Mouse (Mus musculus): ENCODE data around the gene Mturn. TPM values are rescaled to one million over a fixed set of nuclear protein-coding genes. Genes with fewer than 3 reads are reported as not detected.

Mturn gene
- polyA plus RNA-seq, 1 experiment from 2014 or later: 114 TPM

DNA sequence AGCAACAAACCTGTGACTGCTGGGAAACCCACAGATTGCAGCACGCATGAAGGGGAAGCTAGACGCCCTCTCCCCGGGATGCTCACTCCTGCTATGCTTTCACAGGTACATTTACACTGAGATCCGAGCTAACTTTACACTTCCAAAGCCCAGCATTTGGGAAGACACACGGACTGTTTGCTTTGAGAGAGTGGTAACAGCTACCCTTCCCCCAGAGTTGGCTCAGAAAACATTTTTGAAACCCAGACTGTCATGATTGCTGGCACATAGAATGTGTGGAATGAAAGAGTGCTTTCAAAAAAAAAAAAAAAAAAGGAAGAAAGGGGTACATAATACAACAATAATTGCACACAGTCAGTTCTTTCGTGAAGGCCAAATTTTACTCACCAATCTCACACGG is 51.3 kb downstream of the Mturn start:
- H3K36me3 ChIP-seq (ENCODE audit: control insufficient read depth, insufficient read depth, low read length): no peaks in the 10 kb centered on the region
- H3K4me3 ChIP-seq (replicated peaks; ENCODE audit: low read depth, low read length): no peak overlapping the region
- H3K27ac ChIP-seq (replicated peaks; ENCODE audit: low read depth, low read length): no peak overlapping the region
- no peak overlapping the region for H3K4me2 ChIP-seq (ENCODE audit: low read length)
- no peaks in the 10 kb centered on the region for H3K27me3 ChIP-seq (ENCODE audit: control insufficient read depth, insufficient read depth, low read length)
- DNase-seq: no peak
- no peak overlapping the region for H3K9ac ChIP-seq (replicated peaks; ENCODE audit: low read length)
- ATAC-seq (ENCODE audit: low FRiP score, low TSS enrichment): no peak
- no peaks in the 10 kb centered on the region for H3K4me1 ChIP-seq (ENCODE audit: control insufficient read depth, insufficient read depth, low read length)
- WGBS: 78% methylated on average over 7 of the region's 7 CpGs
- no peaks in the 10 kb centered on the region for H3K9me3 ChIP-seq (ENCODE audit: control insufficient read depth, low read length)

DNA sequence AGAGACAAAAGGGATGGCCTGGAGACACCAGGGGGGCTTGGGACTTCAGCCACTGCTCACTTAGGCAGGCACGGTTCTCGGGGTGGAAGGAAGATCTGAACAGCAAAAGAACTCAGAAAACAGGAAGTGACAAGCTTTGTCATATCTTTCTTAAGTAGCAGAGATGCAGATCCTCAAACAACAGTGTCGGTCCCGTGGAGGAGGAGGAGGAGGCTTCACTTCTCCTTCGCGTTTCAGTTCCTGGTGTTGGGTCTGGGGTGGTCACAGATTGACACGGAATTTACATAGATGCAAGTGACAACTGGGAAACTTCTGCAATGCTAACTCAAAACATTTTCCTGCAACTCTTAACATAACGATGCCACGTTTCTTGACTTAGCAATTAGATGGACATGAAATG is 54.7 kb downstream of the Mturn start:
- DNase-seq (no peak), ATAC-seq (ENCODE audit: low FRiP score, low TSS enrichment) (no peak)
- Histone ChIP-seq H3K4me2 (ENCODE audit: low read length) (no peak overlapping the region), H3K4me1 (ENCODE audit: control insufficient read depth, insufficient read depth, low read length) (no peaks in the 10 kb centered on the region), H3K9ac (replicated peaks; ENCODE audit: low read length) (no peak overlapping the region), H3K36me3 (ENCODE audit: control insufficient read depth, insufficient read depth, low read length) (no peaks in the 10 kb centered on the region), H3K27ac (replicated peaks; ENCODE audit: low read depth, low read length) (no peak overlapping the region), H3K27me3 (ENCODE audit: control insufficient read depth, insufficient read depth, low read length) (no peaks in the 10 kb centered on the region), H3K4me3 (replicated peaks; ENCODE audit: low read depth, low read length) (no peak overlapping the region), H3K9me3 (ENCODE audit: control insufficient read depth, low read length) (no peaks in the 10 kb centered on the region)
- WGBS: 72% methylated on average over 9 of the region's 9 CpGs

DNA sequence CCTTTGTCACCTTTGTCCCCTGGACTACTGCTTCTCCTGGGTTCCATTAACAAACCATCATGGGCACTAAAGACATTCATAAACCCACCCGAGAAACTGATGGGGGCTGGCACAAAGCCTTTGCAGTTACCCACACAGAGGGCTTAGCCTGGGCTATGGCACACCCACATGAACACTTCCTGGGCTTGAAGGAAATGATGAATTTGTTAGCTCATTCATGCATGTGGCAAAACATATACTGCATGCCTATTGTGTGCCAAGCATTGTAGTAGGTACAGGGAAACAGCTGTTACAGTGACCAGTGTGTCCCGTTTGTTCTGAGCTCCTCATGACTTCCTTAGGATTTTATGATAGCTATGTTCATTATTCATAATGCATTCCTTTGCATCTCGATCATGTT is 55.8 kb downstream of the Mturn start:
- Histone ChIP-seq H3K36me3 (ENCODE audit: control insufficient read depth, insufficient read depth, low read length) (no peaks in the 10 kb centered on the region), H3K27ac (replicated peaks; ENCODE audit: low read depth, low read length) (no peak overlapping the region), H3K9ac (replicated peaks; ENCODE audit: low read length) (no peak overlapping the region), H3K27me3 (ENCODE audit: control insufficient read depth, insufficient read depth, low read length) (no peaks in the 10 kb centered on the region), H3K4me1 (ENCODE audit: control insufficient read depth, insufficient read depth, low read length) (no peaks in the 10 kb centered on the region), H3K4me2 (ENCODE audit: low read length) (no peak overlapping the region), H3K4me3 (replicated peaks; ENCODE audit: low read depth, low read length) (no peak overlapping the region), H3K9me3 (ENCODE audit: control insufficient read depth, low read length) (no peaks in the 10 kb centered on the region)
- no peak for DNase-seq
- ATAC-seq (ENCODE audit: low FRiP score, low TSS enrichment): no peak
- 88% methylated on average over 3 of the region's 3 CpGs for WGBS

DNA sequence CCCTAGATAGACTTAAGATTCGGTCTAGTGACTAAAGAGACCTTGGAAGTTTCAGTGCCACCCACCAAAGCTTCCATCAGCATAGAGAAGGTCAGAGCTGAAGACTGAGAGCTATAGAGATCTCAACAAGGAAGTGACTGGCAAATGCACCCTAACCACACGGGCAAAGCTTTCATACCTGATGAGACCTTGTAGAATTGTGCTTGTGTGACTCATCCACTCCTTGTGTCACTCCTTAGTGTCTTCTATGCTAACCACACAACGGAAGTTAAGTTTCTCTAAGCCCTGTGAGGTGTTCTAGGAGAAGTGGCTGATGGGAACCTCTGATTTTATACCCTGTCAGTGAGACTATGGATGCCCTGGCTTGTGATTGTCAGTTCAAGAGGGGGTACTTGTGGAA is 56.3 kb downstream of the Mturn start:
- 93% methylated on average over 3 of the region's 3 CpGs for WGBS
- no peak overlapping the region for H3K9ac ChIP-seq (replicated peaks; ENCODE audit: low read length)
- DNase-seq (no peak), ATAC-seq (ENCODE audit: low FRiP score, low TSS enrichment) (no peak)
- no peaks in the 10 kb centered on the region for H3K36me3 ChIP-seq (ENCODE audit: control insufficient read depth, insufficient read depth, low read length)
- no peak overlapping the region for H3K4me2 ChIP-seq (ENCODE audit: low read length)
- H3K4me1 ChIP-seq (ENCODE audit: control insufficient read depth, insufficient read depth, low read length): no peaks in the 10 kb centered on the region
- H3K27ac ChIP-seq (replicated peaks; ENCODE audit: low read depth, low read length): no peak overlapping the region
- H3K9me3 ChIP-seq (ENCODE audit: control insufficient read depth, low read length): no peaks in the 10 kb centered on the region
- no peaks in the 10 kb centered on the region for H3K27me3 ChIP-seq (ENCODE audit: control insufficient read depth, insufficient read depth, low read length)
- no peak overlapping the region for H3K4me3 ChIP-seq (replicated peaks; ENCODE audit: low read depth, low read length)

DNA sequence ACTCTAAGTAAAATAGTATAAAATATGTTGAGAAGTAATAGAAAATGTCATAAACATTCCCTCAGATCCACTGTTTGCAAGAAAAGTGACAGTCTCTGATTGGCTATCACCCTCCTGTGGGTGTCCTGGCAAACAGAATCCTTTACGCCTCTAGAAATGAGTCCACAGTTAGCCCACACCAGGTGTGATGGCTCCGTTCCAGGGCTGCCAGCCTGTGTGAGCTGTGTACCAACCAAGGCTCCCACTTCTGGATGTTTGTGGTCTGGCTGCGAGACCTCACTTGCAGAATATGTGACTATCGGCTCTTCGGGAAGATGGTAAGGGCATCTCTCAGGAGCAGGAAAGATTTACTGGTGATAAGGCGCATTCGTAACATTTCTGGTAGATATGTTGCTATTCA is 67.6 kb downstream of the Mturn start:
- Histone ChIP-seq H3K36me3 (ENCODE audit: control insufficient read depth, insufficient read depth, low read length) (no peaks in the 10 kb centered on the region), H3K9me3 (ENCODE audit: control insufficient read depth, low read length) (no peaks in the 10 kb centered on the region), H3K4me2 (ENCODE audit: low read length) (no peak overlapping the region), H3K27me3 (ENCODE audit: control insufficient read depth, insufficient read depth, low read length) (no peaks in the 10 kb centered on the region), H3K27ac (replicated peaks; ENCODE audit: low read depth, low read length) (no peak overlapping the region), H3K4me3 (replicated peaks; ENCODE audit: low read depth, low read length) (no peak overlapping the region), H3K9ac (replicated peaks; ENCODE audit: low read length) (no peak overlapping the region), H3K4me1 (ENCODE audit: control insufficient read depth, insufficient read depth, low read length) (no peaks in the 10 kb centered on the region)
- WGBS: 97% methylated on average over 7 of the region's 7 CpGs
- ATAC-seq (ENCODE audit: low FRiP score, low TSS enrichment): no peak
- DNase-seq: no peak

DNA sequence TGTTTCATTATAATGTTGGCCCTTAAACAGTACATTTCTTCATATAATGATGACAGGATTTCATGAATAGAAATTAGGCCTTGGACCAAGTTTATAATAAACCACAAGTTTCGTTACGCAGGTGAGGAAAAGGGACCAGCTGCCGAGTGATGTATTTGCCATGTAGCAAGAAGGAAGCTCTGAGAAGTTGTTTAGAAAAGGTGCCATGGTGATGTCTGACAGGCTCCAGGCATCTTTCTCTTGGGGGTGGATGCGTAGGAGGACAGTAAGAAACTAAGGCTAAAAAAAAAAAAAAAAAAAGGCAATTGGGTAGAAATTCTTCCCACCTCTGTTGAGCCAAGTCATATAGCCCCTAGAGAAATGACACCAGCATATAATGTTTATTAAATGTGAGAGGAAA is 70.2 kb downstream of the Mturn start:
- H3K36me3 ChIP-seq (ENCODE audit: control insufficient read depth, insufficient read depth, low read length): no peaks in the 10 kb centered on the region
- 89% methylated on average over 4 of the region's 4 CpGs for WGBS
- no peaks in the 10 kb centered on the region for H3K27me3 ChIP-seq (ENCODE audit: control insufficient read depth, insufficient read depth, low read length)
- no peak overlapping the region for H3K9ac ChIP-seq (replicated peaks; ENCODE audit: low read length)
- H3K9me3 ChIP-seq (ENCODE audit: control insufficient read depth, low read length): no peaks in the 10 kb centered on the region
- H3K27ac ChIP-seq (replicated peaks; ENCODE audit: low read depth, low read length): no peak overlapping the region
- DNase-seq (no peak), ATAC-seq (ENCODE audit: low FRiP score, low TSS enrichment) (no peak)
- no peak overlapping the region for H3K4me2 ChIP-seq (ENCODE audit: low read length)
- H3K4me1 ChIP-seq (ENCODE audit: control insufficient read depth, insufficient read depth, low read length): no peaks in the 10 kb centered on the region
- H3K4me3 ChIP-seq (replicated peaks; ENCODE audit: low read depth, low read length): no peak overlapping the region

DNA sequence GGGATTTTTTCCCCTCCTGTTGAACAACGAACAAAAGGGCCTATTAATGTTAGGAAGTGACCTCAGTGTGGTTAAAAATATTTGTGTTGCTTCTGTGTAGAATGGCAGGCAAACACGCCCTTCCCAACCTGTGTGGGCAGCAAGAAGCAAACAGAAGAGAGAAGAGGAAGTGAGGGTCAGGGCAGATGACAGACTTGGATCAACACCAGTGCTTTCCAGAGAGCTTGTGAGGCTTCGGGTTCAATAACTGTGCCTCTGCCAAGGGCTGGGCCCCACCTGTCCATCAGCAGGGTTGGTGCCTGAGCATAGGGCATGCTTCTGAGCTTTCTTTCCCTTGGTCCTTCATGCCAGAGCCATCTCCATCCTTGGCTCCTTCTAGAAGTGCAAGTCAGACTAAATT is 70.7 kb downstream of the Mturn start:
- ATAC-seq (ENCODE audit: low FRiP score, low TSS enrichment) (no peak), DNase-seq (no peak)
- Histone ChIP-seq H3K27me3 (ENCODE audit: control insufficient read depth, insufficient read depth, low read length) (no peaks in the 10 kb centered on the region), H3K36me3 (ENCODE audit: control insufficient read depth, insufficient read depth, low read length) (no peaks in the 10 kb centered on the region), H3K9ac (replicated peaks; ENCODE audit: low read length) (no peak overlapping the region), H3K4me2 (ENCODE audit: low read length) (no peak overlapping the region), H3K4me1 (ENCODE audit: control insufficient read depth, insufficient read depth, low read length) (no peaks in the 10 kb centered on the region), H3K27ac (replicated peaks; ENCODE audit: low read depth, low read length) (no peak overlapping the region), H3K9me3 (ENCODE audit: control insufficient read depth, low read length) (no peaks in the 10 kb centered on the region), H3K4me3 (replicated peaks; ENCODE audit: low read depth, low read length) (no peak overlapping the region)
- WGBS: 84% methylated on average over 3 of the region's 3 CpGs

Other genes starting within 250 kb of the Mturn start
- 88.0 and 104 TPM in 2 replicates for gene Scrn1, start 115.1 kb upstream of the Mturn start, polyA plus RNA-seq (2014; fragmentation: Nextera tagmentation; extraction: Ambion mirVana)
- 11.1 and 15.8 TPM in 2 replicates for gene Plekha8, start 86.5 kb upstream of the Mturn start, polyA plus RNA-seq (2014; fragmentation: Nextera tagmentation; extraction: Ambion mirVana)
- 4.3 and 8.1 TPM in 2 replicates for gene Fkbp14, start 84.3 kb upstream of the Mturn start, polyA plus RNA-seq (2014; fragmentation: Nextera tagmentation; extraction: Ambion mirVana)
- 8.8 and 11.6 TPM in 2 replicates for gene Znrf2, start 135.3 kb downstream of the Mturn start, polyA plus RNA-seq (2014; fragmentation: Nextera tagmentation; extraction: Ambion mirVana)

All from midbrain, embryonic 14.5 days (tissue).